Mouse (Mus musculus): ENCODE data around the gene Prl2b1. TPM values are rescaled to one million over a fixed set of nuclear protein-coding genes. Genes with fewer than 3 reads are reported as not detected.

Prl2b1 gene
- total and polyA plus RNA-seq, 3 experiments = not detected

Other genes with a start within 250 kb of the Prl2b1 start
- gene Prl3d3, start 234.1 kb downstream of the Prl2b1 start, total RNA-seq (2012; rRNA removed) = not detected in 2 replicates
- gene Prl3d3, start 234.1 kb downstream of the Prl2b1 start, polyA plus RNA-seq (2012; ENCODE audit: insufficient read depth in 1 of 2, insufficient read length in 2 of 2, low read depth in 1 of 2, low replicate concordance in 2 of 2, missing spikeins in 1 of 2) = not detected
- not detected in 2 replicates for gene Prl3c1, start 194.2 kb downstream of the Prl2b1 start, total RNA-seq (2012; rRNA removed)
- not detected for gene Prl3c1, start 194.2 kb downstream of the Prl2b1 start, polyA plus RNA-seq (2012; ENCODE audit: insufficient read depth in 1 of 2, insufficient read length in 2 of 2, low read depth in 1 of 2, low replicate concordance in 2 of 2, missing spikeins in 1 of 2)
- gene Prl3b1, start 149.0 kb downstream of the Prl2b1 start, total RNA-seq (2012; rRNA removed) = not detected in 2 replicates
- gene Prl3b1, start 149.0 kb downstream of the Prl2b1 start, polyA plus RNA-seq (2012; ENCODE audit: insufficient read depth in 1 of 2, insufficient read length in 2 of 2, low read depth in 1 of 2, low replicate concordance in 2 of 2, missing spikeins in 1 of 2) = not detected
- gene Prl3a1, start 131.4 kb downstream of the Prl2b1 start, total RNA-seq (2012; rRNA removed) = not detected in 2 replicates
- gene Prl3a1, start 131.4 kb downstream of the Prl2b1 start, polyA plus RNA-seq (2012; ENCODE audit: insufficient read depth in 1 of 2, insufficient read length in 2 of 2, low read depth in 1 of 2, low replicate concordance in 2 of 2, missing spikeins in 1 of 2) = not detected
- gene Prl6a1, start 78.2 kb downstream of the Prl2b1 start, total RNA-seq (2012; rRNA removed) = not detected in 2 replicates
- gene Prl6a1, start 78.2 kb downstream of the Prl2b1 start, polyA plus RNA-seq (2012; ENCODE audit: insufficient read depth in 1 of 2, insufficient read length in 2 of 2, low read depth in 1 of 2, low replicate concordance in 2 of 2, missing spikeins in 1 of 2) = not detected
- gene Prl8a2, start 45.2 kb downstream of the Prl2b1 start, total RNA-seq (2012; rRNA removed) = not detected in 2 replicates
- not detected for gene Prl8a2, start 45.2 kb downstream of the Prl2b1 start, polyA plus RNA-seq (2012; ENCODE audit: insufficient read depth in 1 of 2, insufficient read length in 2 of 2, low read depth in 1 of 2, low replicate concordance in 2 of 2, missing spikeins in 1 of 2)
- gene Prl8a6, start 47.8 kb upstream of the Prl2b1 start, total RNA-seq (2012; rRNA removed) = not detected in 2 replicates
- not detected for gene Prl8a6, start 47.8 kb upstream of the Prl2b1 start, polyA plus RNA-seq (2012; ENCODE audit: insufficient read depth in 1 of 2, insufficient read length in 2 of 2, low read depth in 1 of 2, low replicate concordance in 2 of 2, missing spikeins in 1 of 2)
- gene Prl8a8, start 122.4 kb upstream of the Prl2b1 start, total RNA-seq (2012; rRNA removed) = not detected in 2 replicates
- not detected for gene Prl8a8, start 122.4 kb upstream of the Prl2b1 start, polyA plus RNA-seq (2012; ENCODE audit: insufficient read depth in 1 of 2, insufficient read length in 2 of 2, low read depth in 1 of 2, low replicate concordance in 2 of 2, missing spikeins in 1 of 2)
- gene Prl8a9, start 173.8 kb upstream of the Prl2b1 start, total RNA-seq (2012; rRNA removed) = not detected in 2 replicates
- gene Prl8a9, start 173.8 kb upstream of the Prl2b1 start, polyA plus RNA-seq (2012; ENCODE audit: insufficient read depth in 1 of 2, insufficient read length in 2 of 2, low read depth in 1 of 2, low replicate concordance in 2 of 2, missing spikeins in 1 of 2) = not detected
- not detected in 2 replicates for gene Prl8a1, start 191.3 kb upstream of the Prl2b1 start, total RNA-seq (2012; rRNA removed)
- gene Prl8a1, start 191.3 kb upstream of the Prl2b1 start, polyA plus RNA-seq (2012; ENCODE audit: insufficient read depth in 1 of 2, insufficient read length in 2 of 2, low read depth in 1 of 2, low replicate concordance in 2 of 2, missing spikeins in 1 of 2) = not detected
- not detected in 2 replicates for gene Prl7b1, start 219.7 kb upstream of the Prl2b1 start, total RNA-seq (2012; rRNA removed)
- not detected for gene Prl7b1, start 219.7 kb upstream of the Prl2b1 start, polyA plus RNA-seq (2012; ENCODE audit: insufficient read depth in 1 of 2, insufficient read length in 2 of 2, low read depth in 1 of 2, low replicate concordance in 2 of 2, missing spikeins in 1 of 2)